Mouse (Mus musculus) cerebellum, adult 18-20 months (tissue): ENCODE measurements around the gene Cib3.

Source experiments
- DNase-seq, 2 experiments: peaks; one replicate each; pipeline ENCODE4 v3.0.0; 2021

Gene Cib3

DNA sequence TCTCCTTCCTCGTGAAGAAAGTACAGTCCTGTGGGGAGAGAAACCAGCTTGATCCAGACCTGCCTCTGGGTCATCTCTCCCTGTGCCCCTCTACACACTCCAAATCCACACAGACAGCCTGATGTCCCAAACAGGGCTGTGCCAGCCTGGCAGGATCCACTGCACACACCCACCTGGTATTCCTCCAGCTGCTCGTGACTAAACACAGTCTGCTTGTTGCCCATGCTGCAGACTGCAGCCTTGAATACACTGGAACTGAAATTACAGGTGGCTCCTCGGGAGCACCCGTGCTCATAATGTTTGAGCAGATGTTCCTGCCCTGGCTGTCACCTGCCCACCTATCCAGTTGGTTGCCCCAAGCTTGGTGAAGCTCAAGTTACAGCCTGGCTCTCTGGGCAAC, at the start of gene Cib3:
Gene Cib3 (minus strand): TSS at position 87 of the 400 bp plus-strand sequence.
- DNase-seq, result no peak

DNA sequence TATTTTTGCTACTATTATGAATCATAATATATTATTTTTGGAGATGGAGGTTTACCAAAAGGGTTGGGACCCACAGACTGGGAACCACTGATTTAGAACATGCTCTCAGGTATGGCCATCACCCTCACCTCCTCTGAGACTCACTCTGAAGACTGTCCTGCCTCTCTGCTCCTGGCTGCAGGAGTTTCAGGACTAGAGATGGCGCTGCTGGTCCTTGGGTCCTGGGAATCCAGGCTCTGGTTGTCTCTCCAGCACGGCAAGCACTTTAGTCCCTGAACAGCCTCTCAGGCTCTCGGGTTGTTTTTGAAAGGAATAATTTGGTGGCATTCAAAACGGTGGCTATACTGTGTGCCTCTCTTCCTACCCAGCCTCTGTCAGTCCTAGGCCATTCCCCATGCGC, 49.2 kb upstream of the Cib3 start:
- no peak for DNase-seq

DNA sequence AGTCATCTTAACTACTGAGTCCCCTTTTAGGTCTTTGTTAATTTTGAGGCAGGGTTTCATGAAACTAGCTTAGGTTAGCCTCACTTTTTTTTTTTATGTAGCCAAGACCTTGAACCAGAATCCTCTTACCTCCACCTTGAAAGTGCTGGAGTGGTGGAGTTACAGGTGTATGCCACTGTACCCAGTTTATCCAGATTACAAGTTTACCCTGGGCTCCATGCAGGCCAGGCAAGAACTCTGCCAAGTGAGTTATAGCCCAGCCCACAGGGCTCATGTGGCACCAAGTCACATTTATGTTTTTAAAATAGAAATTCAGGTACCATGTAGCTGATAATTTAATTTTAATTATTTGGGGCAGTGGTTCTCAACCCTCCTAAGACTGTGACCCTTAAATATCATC, 48.8 kb upstream of the Cib3 start:
- DNase-seq, result no peak

DNA sequence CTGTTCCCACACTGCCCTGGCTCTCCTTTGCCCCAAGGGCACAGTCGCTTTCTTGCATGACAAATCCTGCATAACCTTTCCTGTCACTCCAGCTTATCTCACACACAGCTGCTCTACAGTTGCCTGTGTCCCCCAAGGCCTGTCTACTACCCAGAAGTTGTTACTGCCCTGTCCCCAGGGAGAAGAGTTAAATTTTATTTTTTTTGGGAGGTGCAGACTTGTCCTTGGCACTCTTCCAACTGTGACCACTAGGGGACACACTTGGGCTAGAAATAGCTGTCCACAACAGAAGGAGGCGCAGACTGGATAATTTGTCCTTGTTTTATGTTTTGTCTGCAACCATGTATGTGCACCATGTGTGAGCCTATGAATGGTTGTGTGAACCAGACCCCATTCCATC, 48.4 kb upstream of the Cib3 start:
- DNase-seq, result peak; percentile 30 to 31

DNA sequence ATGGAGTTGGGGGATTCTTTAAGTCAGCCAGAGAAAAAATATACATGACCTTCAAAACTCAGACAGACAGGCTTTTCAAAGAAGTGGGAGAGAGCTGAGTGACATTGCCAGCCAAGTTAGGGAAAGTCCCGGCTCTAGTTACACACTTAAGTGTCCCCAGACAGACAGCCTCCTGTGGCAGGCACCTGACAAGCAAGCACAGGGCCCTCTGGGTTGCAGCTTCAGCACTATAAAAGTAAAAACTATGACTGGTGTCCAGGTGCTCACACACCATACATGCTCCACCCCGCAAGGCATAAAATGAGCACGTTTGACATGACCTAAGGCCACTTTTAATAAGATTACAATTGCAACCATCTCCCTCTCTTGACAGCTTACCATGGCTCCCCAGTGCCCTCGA, 47.9 kb upstream of the Cib3 start:
- no peak for DNase-seq

DNA sequence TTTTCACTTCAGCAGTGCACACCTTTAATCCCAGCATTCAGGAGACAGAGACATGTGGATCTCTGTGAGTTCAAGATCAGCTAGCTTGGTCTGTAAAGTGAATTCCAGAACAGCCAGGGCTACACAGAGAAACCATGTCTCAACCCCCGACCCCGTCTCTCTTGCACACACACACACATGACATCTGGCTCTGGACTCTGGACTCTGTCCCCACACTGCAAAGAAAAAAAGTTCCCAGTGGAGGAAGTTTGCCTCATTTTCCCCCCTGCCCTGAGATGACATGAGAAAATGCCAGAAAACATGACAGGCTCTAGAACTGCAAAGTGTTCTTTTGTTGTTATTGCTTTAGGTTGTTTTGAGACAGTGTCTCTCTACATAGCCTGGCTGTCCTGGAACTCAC, 47.2 kb upstream of the Cib3 start:
- DNase-seq, result no peak

DNA sequence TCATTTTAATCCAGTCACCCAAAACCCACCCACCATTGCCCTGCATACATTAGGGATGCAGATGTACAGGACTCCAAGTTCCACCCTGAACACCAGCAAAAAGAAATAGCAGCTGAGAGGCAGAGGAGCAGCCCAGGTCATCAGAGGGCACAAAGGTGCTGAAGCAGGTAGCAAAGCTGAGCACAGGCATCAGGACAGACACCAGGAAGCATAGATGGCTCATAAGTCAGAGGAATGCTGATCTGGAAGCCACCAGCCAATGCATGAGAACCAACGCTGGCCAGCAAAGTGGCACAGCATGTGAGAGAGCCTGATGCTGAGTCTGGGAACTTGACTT, 45.2 kb upstream of the Cib3 start:
- DNase-seq, result no peak

DNA sequence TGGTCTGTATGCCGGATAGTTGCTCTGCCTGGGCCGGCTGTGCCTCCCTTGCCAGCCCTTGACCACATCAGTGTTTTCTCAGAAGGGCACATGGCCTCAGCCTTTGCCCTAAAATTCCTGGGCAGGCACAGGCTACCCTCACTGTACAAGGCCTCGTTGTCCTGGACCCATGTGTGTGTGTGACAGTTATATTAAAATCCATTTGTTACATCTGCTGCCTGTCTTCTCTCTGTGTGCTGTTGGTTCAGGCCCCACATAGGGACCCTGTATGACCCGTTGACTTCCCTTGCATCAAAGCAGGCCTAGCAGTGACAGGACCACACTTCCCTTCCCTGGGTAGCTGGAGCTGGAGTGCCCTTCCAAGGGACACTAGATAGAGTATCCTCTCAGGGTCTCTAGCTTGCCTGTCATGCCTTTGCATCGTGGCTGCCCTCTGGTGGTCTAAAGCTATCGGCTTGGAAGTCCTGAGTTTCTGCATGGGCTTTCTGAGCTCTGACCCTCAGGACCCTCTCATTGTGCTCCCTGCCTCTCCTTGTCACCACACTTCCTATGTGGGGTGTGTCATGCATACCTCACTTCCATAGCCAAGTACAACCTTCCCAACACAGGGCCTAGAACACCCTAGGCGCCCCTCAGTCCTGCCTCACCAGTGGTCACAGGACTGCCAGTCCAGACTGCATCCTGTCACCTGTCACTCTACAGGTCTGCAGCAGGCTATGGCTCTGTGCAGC, 44.7 kb upstream of the Cib3 start:
- no peak for DNase-seq

DNA sequence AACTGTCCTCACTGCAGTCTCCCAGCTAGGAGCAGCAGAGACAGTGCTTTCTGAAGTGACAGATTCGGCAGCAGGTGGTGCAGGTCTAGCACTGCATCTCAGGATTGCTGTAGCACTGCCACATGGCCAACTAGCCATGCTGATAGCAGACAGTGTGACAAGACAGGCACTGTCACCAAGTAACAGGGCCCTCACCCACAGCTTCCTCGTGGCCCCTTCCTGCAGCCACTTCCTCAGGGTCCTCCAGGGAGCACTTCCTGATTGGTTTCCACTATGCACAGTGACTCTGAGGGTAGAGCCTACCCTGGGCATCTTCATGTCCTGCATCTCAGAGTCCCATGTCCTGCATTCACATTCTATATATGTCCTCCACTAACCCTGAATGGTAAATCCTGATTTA, 32.0 kb upstream of the Cib3 start:
- no peak for DNase-seq

DNA sequence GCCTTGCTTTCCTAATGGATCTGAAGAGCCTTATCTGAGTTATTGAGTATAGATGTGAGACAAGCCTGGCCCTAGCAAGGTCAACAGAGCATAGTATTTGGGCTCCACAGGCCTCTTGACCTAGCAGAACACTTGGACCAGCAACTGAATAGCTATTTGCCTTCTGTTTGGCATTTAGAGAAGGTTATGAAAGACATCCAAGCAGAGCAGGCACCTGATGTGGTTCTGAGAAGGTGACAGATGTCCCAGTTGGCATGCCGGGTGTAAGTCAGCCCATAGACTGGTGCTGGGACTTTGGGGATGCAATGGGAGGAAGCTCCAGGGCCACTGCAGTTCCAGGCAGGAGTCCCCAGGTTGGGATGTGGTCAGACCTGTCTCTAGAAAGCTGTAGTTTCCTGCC, 29.6 kb upstream of the Cib3 start:
- DNase-seq, result no peak

DNA sequence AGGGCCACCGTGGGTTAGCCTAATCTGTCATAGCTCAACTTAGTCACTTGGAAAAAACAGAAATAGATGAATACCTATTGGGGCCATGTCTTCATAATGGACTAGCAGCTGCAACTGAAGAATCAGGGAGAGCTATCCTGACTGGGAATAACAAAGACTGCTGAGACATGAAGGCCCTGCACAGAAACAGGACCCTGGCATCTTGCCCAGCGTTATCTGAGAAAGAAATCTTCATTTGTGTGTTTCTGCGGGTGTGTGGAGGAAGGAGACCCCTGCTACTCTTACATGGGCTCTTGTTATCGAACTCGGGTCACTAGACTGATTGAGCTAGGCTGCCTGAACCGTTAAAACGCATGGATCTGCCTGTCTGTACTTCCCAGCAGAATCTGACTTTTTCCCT, 28.3 kb upstream of the Cib3 start:
- peak; percentile 13 to 35 for DNase-seq

DNA sequence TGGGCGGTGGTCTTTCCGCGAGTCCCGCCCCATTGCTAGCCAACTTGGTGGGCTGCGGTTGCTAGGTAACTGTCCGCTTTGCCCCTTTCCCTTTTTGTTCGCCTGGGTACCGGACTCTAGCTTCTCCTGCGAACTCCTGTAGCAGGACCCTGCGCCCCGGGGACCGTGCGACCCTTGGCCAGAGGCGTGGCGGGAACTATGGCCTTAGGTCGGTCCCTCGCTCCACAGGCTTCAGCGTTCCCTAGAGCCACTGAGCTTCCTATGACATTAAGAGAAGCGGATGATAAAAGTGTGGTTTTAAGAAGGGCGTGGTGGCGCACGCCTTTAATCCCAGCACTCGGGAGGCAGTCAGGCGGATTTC, 27.7 kb upstream of the Cib3 start:
- no peak for DNase-seq

DNA sequence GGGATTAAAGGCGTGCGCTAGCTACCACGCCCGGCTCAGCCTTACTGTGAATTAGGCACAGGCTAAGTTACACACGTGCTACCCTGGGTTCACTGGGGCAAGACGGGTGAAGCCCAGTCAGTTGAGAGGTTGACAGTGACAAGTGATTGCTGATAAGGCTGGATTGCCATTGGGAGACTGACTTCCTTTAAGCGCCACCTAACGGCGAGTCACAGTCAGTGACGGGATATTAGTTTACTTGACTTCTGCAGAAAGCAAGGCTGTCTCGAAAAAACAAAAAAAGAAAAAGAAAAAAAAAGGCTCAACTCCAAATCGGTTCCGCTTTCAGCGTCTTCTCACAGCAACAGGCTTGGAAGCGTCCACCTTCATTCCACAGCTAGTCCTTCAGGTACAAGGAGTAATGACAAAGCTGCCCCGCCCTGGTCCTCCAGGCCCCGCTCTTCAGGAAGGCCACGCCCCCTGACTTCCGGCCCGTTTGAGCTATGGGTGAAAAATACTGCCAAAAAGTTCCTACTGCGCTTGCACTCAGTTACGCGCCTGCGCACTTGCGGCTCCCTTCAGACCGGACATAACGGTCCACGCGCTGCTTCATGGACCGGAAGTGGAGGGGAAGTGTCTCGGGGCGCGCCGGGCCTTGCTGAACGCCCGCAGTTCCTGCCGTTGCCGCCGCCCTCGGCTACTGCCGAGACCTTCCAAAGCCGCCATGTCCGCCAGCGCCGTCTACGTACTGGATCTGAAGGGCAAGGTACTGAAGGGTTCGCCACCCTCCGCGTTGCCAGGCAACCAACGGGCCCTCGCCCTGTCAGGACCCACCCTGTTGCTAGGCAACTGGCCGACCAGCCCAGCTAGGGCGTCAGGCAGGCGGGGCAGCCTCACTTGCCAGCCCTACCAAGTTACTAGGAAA, 27.1 kb upstream of the Cib3 start, which contains the start of gene Ap1m1:
Gene Ap1m1 (plus strand): TSS at position 520 of the 904 bp plus-strand sequence.
- DNase-seq, result peak; percentile 98

DNA sequence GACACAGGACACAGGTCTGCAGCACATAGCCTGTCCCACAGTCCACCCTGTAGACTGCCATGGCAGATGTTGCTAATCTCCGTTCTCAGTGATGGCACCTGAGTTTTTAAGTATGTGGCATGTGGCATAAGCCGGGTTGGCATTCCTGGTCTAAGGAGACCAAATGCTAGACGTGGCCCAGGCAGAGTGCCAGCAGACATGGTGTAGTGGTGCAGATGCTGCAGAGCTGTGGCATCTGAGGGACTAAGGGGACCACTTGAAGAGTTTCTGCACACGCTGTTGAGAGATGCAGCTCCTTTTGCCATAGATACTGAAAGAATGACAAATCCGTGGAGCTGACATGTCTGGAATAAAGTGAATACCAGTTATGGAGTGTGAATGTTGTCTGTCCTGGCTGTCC, 10.0 kb upstream of the Cib3 start:
- DNase-seq, result no peak

DNA sequence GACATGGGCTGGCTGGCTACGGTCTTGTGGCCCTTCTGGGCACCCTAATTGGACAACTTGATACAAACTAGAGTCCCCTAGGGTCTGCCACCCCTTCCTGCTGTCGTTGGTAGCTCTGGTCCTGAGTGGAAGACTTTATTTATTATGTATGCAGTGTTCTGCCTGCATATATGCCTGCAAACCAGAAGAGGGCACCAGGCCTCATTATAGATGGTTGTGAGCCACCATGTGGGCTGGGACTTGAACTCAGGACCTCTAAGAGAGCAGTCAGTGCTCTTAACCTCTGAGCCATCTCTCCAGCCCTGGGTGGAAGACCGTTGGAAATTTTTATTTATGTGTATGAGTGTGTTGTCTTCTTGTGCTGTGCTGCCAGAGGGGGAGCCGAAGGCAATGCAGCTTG, 8.1 kb upstream of the Cib3 start:
- DNase-seq, result no peak

DNA sequence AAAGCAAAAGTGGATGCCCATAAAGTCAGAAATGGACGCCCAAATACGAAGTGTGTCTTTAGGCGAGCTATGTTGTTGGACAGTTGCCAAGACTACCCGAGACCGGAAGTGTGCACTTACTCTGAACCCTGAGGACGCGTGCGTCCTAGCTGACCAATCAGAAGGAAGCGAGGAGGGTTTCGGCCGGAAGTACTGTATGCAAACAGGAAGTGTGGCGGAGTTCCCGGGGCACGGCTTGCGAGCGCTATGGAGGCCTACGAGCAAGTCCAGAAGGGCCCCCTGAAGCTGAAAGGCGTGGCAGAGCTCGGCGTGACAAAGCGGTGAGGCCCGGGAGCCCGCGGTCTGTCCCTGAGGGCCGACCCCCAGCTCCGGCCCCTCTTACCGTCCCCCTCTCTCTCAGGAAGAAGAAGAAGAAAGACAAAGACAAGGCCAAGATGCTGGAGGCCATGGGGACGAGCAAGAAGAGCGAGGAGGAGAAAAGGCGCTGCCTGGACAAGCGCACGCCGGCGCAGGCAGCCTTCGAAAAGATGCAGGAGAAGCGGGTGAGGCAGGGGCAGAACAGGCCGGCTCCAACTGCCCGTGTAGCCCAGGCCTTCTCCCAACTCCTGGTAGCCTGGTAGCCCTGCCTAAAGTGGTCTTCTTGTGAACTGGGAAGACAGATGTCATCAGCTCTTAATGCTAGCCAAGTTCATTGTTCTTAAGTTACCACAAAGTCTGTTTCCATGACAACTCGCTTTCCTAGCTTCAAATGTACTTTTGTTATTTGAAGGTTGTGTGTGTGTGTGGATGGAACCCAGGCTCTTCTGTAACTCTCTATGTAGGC, 7.1 kb upstream of the Cib3 start, which contains the start of gene Fam32a:
Gene Fam32a (plus strand): TSS at position 190 of the 823 bp plus-strand sequence.
- DNase-seq, result peak; percentile 85 to 90

DNA sequence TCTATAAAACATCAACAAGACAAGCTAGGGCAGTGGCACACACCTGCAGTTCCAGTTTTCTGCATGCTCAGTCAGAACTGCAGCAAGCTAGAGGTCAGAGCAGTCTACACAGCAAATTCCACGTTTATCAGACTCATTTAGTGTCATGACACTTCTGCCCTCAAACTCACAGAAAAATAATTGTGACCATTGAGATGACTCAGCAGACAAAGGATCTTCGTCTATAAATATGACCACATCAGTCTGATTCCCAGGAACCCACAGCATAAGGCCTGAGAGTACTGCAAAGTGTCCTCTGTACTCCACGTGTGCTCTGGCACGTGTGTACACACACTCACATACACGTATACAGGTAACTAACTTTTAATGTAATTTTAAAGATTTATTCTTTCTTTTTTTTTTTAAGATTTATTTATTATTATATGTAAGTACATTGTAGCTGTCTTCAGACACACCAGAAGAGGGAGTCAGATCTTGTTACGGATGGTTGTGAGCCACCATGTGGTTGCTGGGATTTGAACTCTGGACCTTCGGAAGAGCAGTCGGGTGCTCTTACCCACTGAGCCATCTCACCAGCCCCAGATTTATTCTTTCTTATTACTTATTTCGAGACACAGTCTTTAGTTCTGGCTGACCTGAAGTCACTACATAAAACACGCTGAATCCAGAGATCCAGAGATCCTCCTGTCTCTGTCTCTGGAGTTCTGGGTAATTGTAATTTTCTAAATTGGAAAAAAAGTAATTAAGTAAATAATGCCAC, 6.3 kb upstream of the Cib3 start:
- no peak for DNase-seq

DNA sequence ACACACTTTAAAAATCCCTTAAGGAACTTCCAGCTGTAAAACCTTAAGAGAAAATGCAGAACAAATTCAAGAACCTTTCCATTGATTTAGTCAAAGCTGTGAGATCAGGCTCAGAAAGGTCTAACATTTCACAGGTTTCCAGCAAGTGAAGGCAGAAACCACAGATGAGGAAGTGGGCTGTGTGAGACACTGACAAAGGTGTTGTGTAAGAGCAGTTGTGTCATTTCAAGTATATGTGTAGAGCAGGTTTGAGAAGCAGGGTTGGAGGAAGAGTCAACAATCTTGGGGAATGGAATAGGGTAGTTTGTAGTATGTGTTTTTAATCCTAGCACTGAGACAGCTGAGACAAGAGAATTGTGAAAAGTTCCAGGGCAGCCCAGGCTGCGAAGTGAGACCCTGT, 3.2 kb upstream of the Cib3 start:
- DNase-seq, result no peak

DNA sequence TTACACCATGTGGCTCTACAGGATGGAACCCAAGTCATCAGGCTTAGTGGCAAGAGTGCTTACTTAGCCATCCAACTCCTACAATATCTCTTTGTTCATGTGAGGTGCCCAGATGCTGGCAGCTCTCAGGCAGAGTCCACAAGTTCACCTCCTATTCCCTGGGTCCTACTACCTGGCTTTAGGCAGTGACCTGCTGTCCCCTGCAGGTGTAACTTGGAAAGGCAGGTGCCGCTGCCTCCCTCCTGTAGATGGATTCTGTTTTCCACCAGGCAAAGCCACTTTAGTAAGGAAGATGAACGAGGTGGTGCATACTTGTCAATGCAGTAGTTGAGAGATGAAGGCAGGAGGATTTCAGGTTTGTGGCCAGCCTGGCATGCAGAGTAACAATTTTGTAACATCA, 2.4 kb upstream of the Cib3 start:
- no peak for DNase-seq

DNA sequence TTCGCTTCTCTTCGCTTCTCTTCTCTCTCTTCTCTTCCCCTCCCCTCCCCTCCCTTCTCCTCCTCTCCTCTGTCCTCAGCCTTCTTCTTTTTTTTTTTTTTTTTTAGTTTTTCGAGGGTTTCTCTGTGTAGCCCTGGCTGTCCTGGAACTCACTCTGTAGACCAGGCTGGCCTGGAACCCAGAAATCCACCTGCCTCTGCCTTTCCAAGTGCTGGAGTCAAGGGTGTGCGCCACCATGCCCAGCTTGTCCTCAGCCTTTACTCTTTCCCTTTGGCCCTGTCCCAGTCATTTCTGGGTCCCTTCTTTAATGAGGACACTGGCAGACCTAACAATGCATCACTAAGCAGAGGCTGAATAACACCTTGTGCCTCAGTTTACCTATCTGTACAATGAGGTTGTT, 899 bp upstream of the Cib3 start, which contains the start of gene Gm11034:
Gene Gm11034 (minus strand): TSS at position 101 of the 400 bp plus-strand sequence.
- no peak for DNase-seq

DNA sequence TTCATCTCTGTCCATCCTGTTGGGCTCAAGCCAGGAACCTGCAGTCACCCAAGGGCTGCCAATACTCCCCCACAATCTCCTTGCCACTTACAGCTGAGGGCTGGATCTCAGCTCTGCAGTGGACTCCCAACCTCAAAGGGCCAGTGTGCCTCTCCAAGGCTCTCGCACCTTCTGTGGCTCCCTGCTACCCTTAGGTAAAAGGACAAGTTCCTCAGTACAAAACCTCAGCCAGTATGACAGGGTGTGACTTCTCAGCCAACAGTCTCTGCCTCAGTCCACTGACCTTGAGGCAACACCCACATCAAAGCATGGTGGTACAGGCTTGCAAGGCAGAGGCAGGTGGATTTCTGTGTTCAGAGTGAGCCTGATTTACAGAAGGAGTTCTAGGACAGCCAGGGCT, 791 bp downstream of the Cib3 start:
- DNase-seq, result no peak

DNA sequence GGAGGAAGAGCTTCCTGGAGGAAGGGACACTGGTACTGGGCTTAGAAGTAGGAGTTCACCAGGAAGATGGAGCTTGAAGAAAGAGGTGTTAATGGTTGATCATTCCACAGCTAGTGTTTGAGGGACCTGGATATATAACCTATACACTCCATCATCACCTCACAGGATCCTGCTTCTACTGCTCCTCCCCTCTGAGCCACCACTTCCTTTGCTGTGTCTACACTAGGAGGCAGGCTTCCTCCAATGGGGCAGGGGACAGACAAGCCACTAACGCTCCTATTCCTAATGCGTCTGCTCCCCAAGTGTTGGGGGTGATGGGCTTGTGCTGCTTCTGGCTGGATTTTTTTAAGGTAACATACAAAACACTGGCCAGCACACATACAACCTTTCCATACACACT, 1.9 kb downstream of the Cib3 start:
- DNase-seq, result no peak

DNA sequence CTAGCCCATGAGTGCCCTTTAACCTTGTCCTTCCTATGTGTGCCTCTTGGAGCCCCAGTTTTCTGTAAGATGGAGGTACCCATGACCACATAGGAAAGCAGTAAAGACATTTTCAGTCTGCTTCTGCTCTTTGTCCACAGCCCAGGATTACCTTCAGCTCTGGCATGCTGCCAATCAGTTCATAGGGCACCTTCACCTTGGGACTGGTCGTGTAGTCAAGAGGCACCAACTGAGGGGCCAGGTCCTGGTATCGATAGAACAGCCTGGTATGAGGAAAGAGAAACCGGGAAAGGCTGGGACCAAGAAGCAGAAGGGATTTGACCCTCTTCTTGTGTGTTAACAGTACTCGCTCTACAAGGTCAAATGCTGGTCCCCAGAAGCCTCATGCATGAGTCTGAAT, 2.4 kb downstream of the Cib3 start:
- no peak for DNase-seq
